Mouse (Mus musculus) forebrain, embryonic 12.5 days (tissue): ENCODE data around the gene Thada. TPM values are rescaled to one million over a fixed set of nuclear protein-coding genes. Genes with fewer than 3 reads are reported as not detected.

ENCODE experiments used
- ATAC-seq: fragments of 200-750 bp; cut with Nextera tagmentation; 2 replicates; pipeline ENCODE4 v1.8.0; 2017; ENCODE audit warnings: moderate TSS enrichment; ENCODE audit not compliant: low FRiP score
- H3K27ac ChIP-seq: fragments of 300-500 bp; sonication (generic); 2 replicates; pipeline ENCODE4 v1.5.1; 2016; ENCODE audit warnings: mild to moderate bottlenecking
- H3K27me3 ChIP-seq: fragments of 300-500 bp; sonication (generic); 2 replicates; pipeline ENCODE4 v1.6.1; 2016; ENCODE audit warnings: mild to moderate bottlenecking
- H3K36me3 ChIP-seq: fragments of 300-500 bp; sonication (generic); replicated peaks from 2 replicates; pipeline ENCODE4 v1.6.1; 2016; ENCODE audit warnings: mild to moderate bottlenecking
- H3K4me1 ChIP-seq: fragments of 300-500 bp; sonication (generic); 2 replicates; pipeline ENCODE4 v1.6.1; 2016
- H3K4me2 ChIP-seq: fragments of 300-500 bp; sonication (generic); 2 replicates; pipeline ENCODE4 v1.6.1; 2016; ENCODE audit warnings: mild to moderate bottlenecking, moderate library complexity
- H3K4me3 ChIP-seq: fragments of 300-500 bp; sonication (generic); replicated peaks from 2 replicates; pipeline ENCODE4 v1.5.1; 2016; ENCODE audit warnings: mild to moderate bottlenecking
- H3K9ac ChIP-seq: fragments of 300-500 bp; sonication (generic); 2 replicates; pipeline ENCODE4 v1.6.1; 2016; ENCODE audit warnings: mild to moderate bottlenecking
- H3K9me3 ChIP-seq: fragments of 300-500 bp; sonication (generic); 2 replicates; pipeline ENCODE4 v1.6.1; 2016
- WGBS: fragments of 180-500 bp; shearing (Covaris S2); methylation state at CpG from one replicate; pipeline ENCODE4 v1.1.7; 2016; 5-methylcytosine and 5-hydroxymethylcytosine counted together
- polyA plus RNA-seq: library from polyadenylated mRNA; unstranded; fragments of >200 nt; fragmentation: Nextera tagmentation; extraction: Ambion mirVana; gene quantifications from 2 replicates; pipeline ENCODE4 v1.2.1, GENCODE M21; 2016

Gene Thada
- polyA plus RNA-seq, 1 experiment from 2014 or later = 11.8 TPM

DNA sequence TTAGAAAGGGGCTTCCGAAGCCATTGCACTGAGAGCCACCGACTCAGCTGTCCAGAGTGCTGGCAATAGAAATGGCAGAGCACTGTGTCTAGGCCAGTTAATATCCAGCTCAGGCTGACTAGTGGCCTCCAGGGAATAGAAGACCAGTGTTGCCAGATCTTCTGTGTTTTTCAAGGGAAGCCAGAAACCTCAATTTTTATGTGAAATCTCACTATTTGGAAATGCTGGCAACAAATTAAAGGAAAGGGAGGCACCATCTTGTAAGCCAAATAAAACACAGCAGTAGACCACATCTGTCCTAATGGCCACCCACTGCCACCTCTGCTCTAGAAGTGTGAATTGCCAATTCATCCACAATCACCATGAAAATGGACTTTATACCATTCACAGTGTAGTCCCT lies 76.0 kb downstream of the Thada start:
- Histone ChIP-seq H3K4me1 (no peaks in the 10 kb centered on the region), H3K27me3 (no peaks in the 10 kb centered on the region), H3K36me3 (peaks cover 5% of the 10 kb centered on the region), H3K27ac (no peak overlapping the region), H3K4me2 (no peak overlapping the region), H3K9me3 (no peaks in the 10 kb centered on the region), H3K4me3 (no peak overlapping the region), H3K9ac (no peak overlapping the region)
- no peak for ATAC-seq
- 81% methylated on average over 2 of the region's 2 CpGs for WGBS

- ATAC-seq = no peak
- 88% methylated on average over 4 of the region's 4 CpGs for WGBS
- Histone ChIP-seq H3K9ac (no peak overlapping the region), H3K4me3 (no peak overlapping the region), H3K4me2 (no peak overlapping the region), H3K27ac (no peak overlapping the region), H3K36me3 (peaks cover 22% of the 10 kb centered on the region), H3K9me3 (no peaks in the 10 kb centered on the region), H3K27me3 (no peaks in the 10 kb centered on the region), H3K4me1 (no peaks in the 10 kb centered on the region)
Measured at GRCm38 (mm10) chr17:84386176-84386575, 79.8 kb downstream of the Thada start.

GRCm38 (mm10) chr17:84385696-84386095 lies 80.3 kb downstream of the Thada start:
- H3K36me3 ChIP-seq = peaks cover 24% of the 10 kb centered on the region
- H3K27ac ChIP-seq = no peak overlapping the region
- no peaks in the 10 kb centered on the region for H3K27me3 ChIP-seq
- H3K4me1 ChIP-seq = no peaks in the 10 kb centered on the region
- 90% methylated on average over 6 of the region's 6 CpGs for WGBS
- ATAC-seq = no peak
- no peak overlapping the region for H3K4me2 ChIP-seq
- H3K4me3 ChIP-seq = no peak overlapping the region
- no peaks in the 10 kb centered on the region for H3K9me3 ChIP-seq
- H3K9ac ChIP-seq = no peak overlapping the region

GRCm38 (mm10) chr17:84384661-84385060 lies 81.3 kb downstream of the Thada start:
- H3K36me3 ChIP-seq = peaks cover 24% of the 10 kb centered on the region
- ATAC-seq = no peak
- H3K9ac ChIP-seq = no peak overlapping the region
- H3K27me3 ChIP-seq = no peaks in the 10 kb centered on the region
- H3K9me3 ChIP-seq = no peaks in the 10 kb centered on the region
- H3K27ac ChIP-seq = no peak overlapping the region
- no peaks in the 10 kb centered on the region for H3K4me1 ChIP-seq
- no peak overlapping the region for H3K4me3 ChIP-seq
- H3K4me2 ChIP-seq = no peak overlapping the region

GRCm38 (mm10) chr17:84380340-84380739 lies 85.7 kb downstream of the Thada start:
- Histone ChIP-seq H3K36me3 (peaks cover 22% of the 10 kb centered on the region), H3K27me3 (no peaks in the 10 kb centered on the region)
- WGBS = 96% methylated on average over 9 of the region's 9 CpGs

GRCm38 (mm10) chr17:84376882-84377281 lies 89.1 kb downstream of the Thada start:
- Histone ChIP-seq H3K36me3 (peaks cover 3% of the 10 kb centered on the region), H3K4me3 (no peak overlapping the region), H3K27ac (no peak overlapping the region), H3K4me1 (no peaks in the 10 kb centered on the region), H3K27me3 (no peaks in the 10 kb centered on the region), H3K4me2 (no peak overlapping the region), H3K9me3 (no peaks in the 10 kb centered on the region), H3K9ac (no peak overlapping the region)
- ATAC-seq = no peak
- WGBS = 95% methylated on average over 4 of the region's 4 CpGs

More at GRCm38 (mm10) chr17:84380340-84380739, 85.7 kb downstream of the Thada start:
- no peak overlapping the region for H3K9ac ChIP-seq
- H3K4me1 ChIP-seq = no peaks in the 10 kb centered on the region
- no peak overlapping the region for H3K4me3 ChIP-seq
- H3K9me3 ChIP-seq = no peaks in the 10 kb centered on the region
- H3K4me2 ChIP-seq = no peak overlapping the region
- ATAC-seq = no peak
- H3K27ac ChIP-seq = no peak overlapping the region

DNA sequence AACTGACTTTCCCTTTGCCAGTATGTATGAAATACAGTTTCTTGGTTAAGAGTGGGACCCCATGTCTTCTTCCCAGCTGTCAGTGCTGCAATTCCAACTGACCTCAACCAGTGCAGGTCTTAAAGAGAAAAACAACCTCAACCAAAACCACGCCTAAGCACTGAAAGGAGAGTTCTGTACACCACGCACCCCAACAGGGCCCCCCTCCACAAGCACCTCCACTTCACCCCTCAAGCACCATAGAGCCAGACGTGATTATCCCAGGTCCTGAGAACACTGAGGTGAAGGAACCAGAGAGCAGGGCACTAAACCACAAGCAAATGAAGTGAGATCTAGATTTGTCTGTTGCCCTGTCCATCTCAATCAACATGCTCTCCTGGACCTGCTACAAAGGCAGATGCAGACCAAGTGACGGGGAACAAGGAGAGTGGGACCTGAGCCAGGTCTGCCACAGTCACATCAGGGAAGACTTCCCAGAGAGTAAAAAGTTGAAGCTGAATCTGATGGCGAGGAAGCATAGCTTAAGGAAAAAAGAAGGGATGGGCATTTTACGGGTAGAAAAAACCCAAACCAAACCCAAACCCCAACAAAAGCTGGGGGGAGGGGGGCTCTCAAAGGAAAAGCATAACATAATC lies 93.5 kb downstream of the Thada start:
- no peak overlapping the region for H3K9ac ChIP-seq
- WGBS = 84% methylated on average over 6 of the region's 6 CpGs
- ATAC-seq = no peak
- H3K27ac ChIP-seq = no peak overlapping the region
- H3K4me3 ChIP-seq = no peak overlapping the region
- no peak overlapping the region for H3K4me2 ChIP-seq
- no peaks in the 10 kb centered on the region; the same call in 1 of the 2 replicates for H3K4me1 ChIP-seq
- no peaks in the 10 kb centered on the region for H3K27me3 ChIP-seq
- H3K36me3 ChIP-seq = no peaks in the 10 kb centered on the region
- H3K9me3 ChIP-seq = no peaks in the 10 kb centered on the region

- Histone ChIP-seq H3K9me3 (no peaks in the 10 kb centered on the region), H3K36me3 (no peaks in the 10 kb centered on the region), H3K4me1 (peaks cover 7% of the 10 kb centered on the region), H3K27me3 (no peaks in the 10 kb centered on the region), H3K4me3 (no peak overlapping the region), H3K4me2 (no peak overlapping the region), H3K27ac (no peak overlapping the region), H3K9ac (no peak overlapping the region)
- WGBS = 83% methylated on average over 5 of the region's 5 CpGs
- no peak for ATAC-seq
Measured at GRCm38 (mm10) chr17:84370385-84370784, 95.6 kb downstream of the Thada start.

DNA sequence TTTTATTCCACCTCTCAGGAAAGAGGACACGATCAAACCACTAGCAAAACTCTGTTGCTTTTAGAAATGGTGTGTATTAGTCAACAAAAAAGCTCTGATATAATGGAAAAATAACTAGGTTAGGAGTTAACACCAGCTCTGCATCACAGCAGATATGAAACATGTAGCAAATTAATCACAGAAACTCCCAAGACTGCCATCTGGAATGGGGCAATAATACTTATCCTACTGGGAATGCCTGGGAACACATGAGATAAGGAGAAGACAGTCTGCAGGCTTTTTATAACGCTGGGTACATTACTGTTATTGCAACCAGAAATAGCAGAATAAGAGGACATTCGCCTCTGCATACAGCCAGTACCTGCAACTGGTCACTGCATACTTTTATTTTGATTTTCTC lies 96.2 kb downstream of the Thada start:
- ATAC-seq = no peak
- H3K9ac ChIP-seq = no peak overlapping the region
- no peak overlapping the region for H3K27ac ChIP-seq
- no peaks in the 10 kb centered on the region for H3K9me3 ChIP-seq
- H3K4me2 ChIP-seq = no peak overlapping the region
- H3K36me3 ChIP-seq = no peaks in the 10 kb centered on the region
- no peaks in the 10 kb centered on the region for H3K27me3 ChIP-seq
- no peak overlapping the region for H3K4me3 ChIP-seq
- WGBS = 94% methylated on average over 3 of the region's 3 CpGs
- H3K4me1 ChIP-seq = peaks cover 13% of the 10 kb centered on the region

DNA sequence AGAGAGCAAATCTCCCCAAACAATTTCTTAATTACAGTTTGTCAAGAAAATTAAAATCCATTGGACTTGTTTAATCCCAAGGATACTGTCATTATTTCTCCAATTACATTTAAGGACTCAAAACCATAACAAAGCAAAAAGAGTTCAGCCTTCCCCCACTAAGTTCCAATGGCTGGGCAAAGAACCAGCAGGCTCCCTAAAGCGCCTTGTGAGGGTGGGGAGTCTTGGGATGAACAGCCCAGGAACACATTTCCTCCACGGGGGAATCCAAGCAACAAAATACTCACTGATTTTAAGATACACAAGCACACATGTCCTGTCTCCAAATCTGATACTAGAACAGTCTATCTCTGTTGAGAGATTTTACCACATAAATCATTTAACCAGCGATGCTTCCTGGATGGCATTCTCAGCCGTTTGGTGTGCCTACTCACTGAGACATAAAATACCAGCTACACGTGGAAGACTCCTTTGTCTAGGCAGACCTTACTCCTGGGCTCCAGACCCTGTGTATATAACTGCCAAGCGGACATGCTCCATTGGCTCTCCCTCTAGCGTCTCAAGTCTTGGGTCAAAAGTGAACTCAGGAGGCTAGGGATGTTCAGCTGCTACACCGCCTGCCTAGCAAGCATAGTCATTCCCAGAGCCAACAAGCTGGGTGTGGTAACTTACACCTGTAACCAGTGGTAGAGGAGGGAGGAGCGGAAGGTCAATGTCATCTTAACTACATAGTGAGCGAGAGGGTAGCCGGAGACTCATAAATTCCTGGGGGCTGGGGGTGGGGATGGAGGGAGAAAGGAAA lies 97.6 kb downstream of the Thada start:
- Histone ChIP-seq H3K4me3 (no peak overlapping the region), H3K4me2 (no peak overlapping the region), H3K9ac (no peak overlapping the region), H3K27ac (peak overlapping the region; percentile 42; the same call in 1 of the 2 replicates), H3K27me3 (no peaks in the 10 kb centered on the region), H3K9me3 (no peaks in the 10 kb centered on the region), H3K36me3 (no peaks in the 10 kb centered on the region), H3K4me1 (peaks cover 27% of the 10 kb centered on the region)
- ATAC-seq = no peak
- 84% methylated on average over 11 of the region's 11 CpGs for WGBS

GRCm38 (mm10) chr17:84367663-84368062 lies 98.3 kb downstream of the Thada start:
- H3K27ac ChIP-seq = peak overlapping the region; percentile 38; the same call in 1 of the 2 replicates
- no peaks in the 10 kb centered on the region for H3K36me3 ChIP-seq
- 63% methylated on average over 3 of the region's 3 CpGs for WGBS
- peaks cover 34% of the 10 kb centered on the region for H3K4me1 ChIP-seq
- no peak overlapping the region for H3K9ac ChIP-seq
- ATAC-seq = no peak
- H3K4me3 ChIP-seq = no peak overlapping the region
- no peak overlapping the region for H3K4me2 ChIP-seq
- no peaks in the 10 kb centered on the region for H3K27me3 ChIP-seq
- no peaks in the 10 kb centered on the region for H3K9me3 ChIP-seq

GRCm38 (mm10) chr17:84365791-84366301 lies 100.2 kb downstream of the Thada start:
- Histone ChIP-seq H3K27me3 (no peaks in the 10 kb centered on the region), H3K4me2 (no peak overlapping the region; the same call in 1 of the 2 replicates), H3K9me3 (no peaks in the 10 kb centered on the region), H3K9ac (no peak overlapping the region; the same call in 1 of the 2 replicates), H3K4me1 (peaks cover 39% of the 10 kb centered on the region), H3K36me3 (no peaks in the 10 kb centered on the region), H3K27ac (peak overlapping the region; percentile 83), H3K4me3 (no peak overlapping the region)
- 31% methylated on average over 6 of the region's 6 CpGs for WGBS
- ATAC-seq = peak; percentile 70
